Mouse (Mus musculus) intestine, embryonic 15.5 days (tissue): ENCODE data around the gene Zfp958. TPM values are rescaled to one million over a fixed set of nuclear protein-coding genes. Genes with fewer than 3 reads are reported as not detected.

Source experiments
- ATAC-seq: fragments of 200-750 bp; cut with Nextera tagmentation; 2 replicates; pipeline ENCODE4 v1.8.0; 2017; ENCODE audit warnings: moderate TSS enrichment, moderate library complexity
- H3K27ac ChIP-seq: fragments of 300-500 bp; sonication (generic); 2 replicates; pipeline ENCODE4 v1.5.1; 2015; ENCODE audit warnings: mild to moderate bottlenecking, inconsistent platforms
- H3K27me3 ChIP-seq: fragments of 300-500 bp; sonication (generic); replicated peaks from 2 replicates; pipeline ENCODE4 v1.6.1; 2015; ENCODE audit warnings: inconsistent platforms
- H3K36me3 ChIP-seq: fragments of 300-500 bp; sonication (generic); 2 replicates; pipeline ENCODE4 v1.6.1; 2015; ENCODE audit warnings: inconsistent platforms
- H3K4me1 ChIP-seq: fragments of 300-500 bp; sonication (generic); replicated peaks from 2 replicates; pipeline ENCODE4 v1.6.1; 2015; ENCODE audit warnings: inconsistent platforms
- H3K4me2 ChIP-seq: fragments of 300-500 bp; sonication (generic); replicated peaks from 2 replicates; pipeline ENCODE4 v1.6.1; 2015; ENCODE audit warnings: mild to moderate bottlenecking, inconsistent platforms
- H3K4me3 ChIP-seq: fragments of 300-500 bp; sonication (generic); replicated peaks from 2 replicates; pipeline ENCODE4 v1.5.1; 2015; ENCODE audit warnings: inconsistent platforms
- H3K9ac ChIP-seq: fragments of 300-500 bp; sonication (generic); 2 replicates; pipeline ENCODE4 v1.6.1; 2015; ENCODE audit warnings: inconsistent platforms
- H3K9me3 ChIP-seq: fragments of 300-500 bp; sonication (generic); 2 replicates; pipeline ENCODE4 v1.6.1; 2016; ENCODE audit warnings: inconsistent platforms
- WGBS: fragments of 180-500 bp; shearing (Covaris S2); methylation state at CpG from one replicate; pipeline ENCODE4 v1.1.7; 2015; 5-methylcytosine and 5-hydroxymethylcytosine counted together
- polyA plus RNA-seq: library from polyadenylated mRNA; unstranded; fragments of >200 nt; fragmentation: Nextera tagmentation; extraction: Ambion mirVana; gene quantifications from 2 replicates; pipeline ENCODE4 v1.2.1, GENCODE M21; 2015

Gene Zfp958
- polyA plus RNA-seq, 1 experiment from 2014 or later, result 12.3 TPM

- Histone ChIP-seq H3K4me2 (no peak overlapping the region), H3K4me1 (no peaks in the 10 kb centered on the region), H3K36me3 (no peaks in the 10 kb centered on the region), H3K27ac (no peak overlapping the region), H3K4me3 (no peak overlapping the region), H3K27me3 (no peaks in the 10 kb centered on the region), H3K9ac (no peak overlapping the region), H3K9me3 (no peaks in the 10 kb centered on the region)
- ATAC-seq, result no peak
- WGBS, result 83% methylated on average over 17 of the region's 17 CpGs
Observed at GRCm38 (mm10) chr8:4675191-4676003, 62.4 kb downstream of the Zfp958 start.

GRCm38 (mm10) chr8:4676586-4676985, 63.6 kb downstream of the Zfp958 start:
- Histone ChIP-seq H3K4me2 (peak overlapping the region; percentile 72), H3K4me3 (0 out of 2 replicates have a peak overlapping the region, but pooled peaks have one; percentile 70), H3K4me1 (no peaks in the 10 kb centered on the region), H3K36me3 (no peaks in the 10 kb centered on the region), H3K9me3 (no peaks in the 10 kb centered on the region), H3K27me3 (no peaks in the 10 kb centered on the region), H3K27ac (no peak overlapping the region), H3K9ac (no peak overlapping the region)
- ATAC-seq, result no peak
- WGBS, result 80% methylated on average over 7 of the region's 7 CpGs

GRCm38 (mm10) chr8:4677265-4678217, 64.6 kb downstream of the Zfp958 start:
- peak overlapping the region; percentile 70 for H3K4me3 ChIP-seq
- H3K9me3 ChIP-seq, result no peaks in the 10 kb centered on the region
- H3K36me3 ChIP-seq, result no peaks in the 10 kb centered on the region
- peak overlapping the region; percentile 72 for H3K4me2 ChIP-seq
- ATAC-seq, result peak; percentile 96
- H3K27ac ChIP-seq, result peak overlapping the region; percentile 99
- no peaks in the 10 kb centered on the region for H3K4me1 ChIP-seq
- peak overlapping the region; percentile 72 for H3K9ac ChIP-seq
- WGBS, result under 1% methylated on average over 72 of the region's 72 CpGs
- H3K27me3 ChIP-seq, result no peaks in the 10 kb centered on the region

DNA sequence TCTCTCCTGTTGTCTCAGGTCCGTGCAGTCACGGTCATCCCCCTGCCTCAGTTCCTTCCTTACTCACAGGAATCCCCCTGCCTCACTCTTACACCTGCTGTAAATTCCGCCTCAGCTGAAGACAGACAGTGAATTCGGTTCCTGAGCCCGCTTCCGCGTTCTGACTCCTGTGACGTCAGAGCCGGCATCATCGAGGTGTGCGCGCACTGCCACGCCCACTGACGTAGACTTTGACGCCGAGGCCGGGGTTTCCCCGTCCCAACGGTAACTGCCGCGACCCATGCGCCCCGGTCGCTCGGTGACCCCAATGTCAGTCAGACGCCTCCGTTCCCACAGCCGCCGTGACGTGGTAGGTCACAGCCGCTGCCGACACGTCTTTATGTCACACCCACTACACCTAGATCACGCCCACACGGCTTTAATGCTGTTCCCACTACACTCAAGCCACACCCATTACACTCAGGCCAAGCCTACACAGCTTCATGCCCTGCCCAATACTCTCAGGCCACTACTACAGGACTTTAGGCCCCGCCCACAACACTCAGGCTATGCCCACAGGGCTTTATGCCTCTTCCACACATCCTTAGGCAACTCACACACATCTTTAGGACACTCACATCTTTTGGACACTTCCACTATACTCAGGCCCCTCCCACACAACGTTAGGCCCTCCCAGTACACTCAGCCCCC, 65.4 kb downstream of the Zfp958 start:
- Histone ChIP-seq H3K27ac (peak overlapping the region; percentile 99), H3K4me3 (peak overlapping the region; percentile 70), H3K4me2 (peak overlapping the region; percentile 55), H3K36me3 (no peaks in the 10 kb centered on the region), H3K9ac (peak overlapping the region; percentile 62), H3K27me3 (no peaks in the 10 kb centered on the region), H3K9me3 (no peaks in the 10 kb centered on the region), H3K4me1 (no peaks in the 10 kb centered on the region)
- peak; percentile 74 for ATAC-seq
- WGBS, result under 1% methylated on average over 37 of the region's 37 CpGs

GRCm38 (mm10) chr8:4678908-4679545, 66.1 kb downstream of the Zfp958 start:
- Histone ChIP-seq H3K27me3 (no peaks in the 10 kb centered on the region), H3K9me3 (no peaks in the 10 kb centered on the region), H3K4me2 (peak overlapping the region; percentile 55), H3K36me3 (no peaks in the 10 kb centered on the region), H3K4me3 (peak overlapping the region; percentile 70), H3K9ac (no peak overlapping the region), H3K4me1 (no peaks in the 10 kb centered on the region), H3K27ac (peak overlapping the region; percentile 99; the same call in 1 of the 2 replicates)
- no peak for ATAC-seq
- WGBS, result 86% methylated on average over 8 of the region's 8 CpGs

GRCm38 (mm10) chr8:4679796-4680195, 66.8 kb downstream of the Zfp958 start:
- H3K9me3 ChIP-seq, result no peaks in the 10 kb centered on the region
- no peak overlapping the region for H3K4me2 ChIP-seq
- no peaks in the 10 kb centered on the region for H3K27me3 ChIP-seq
- H3K27ac ChIP-seq, result no peak overlapping the region
- H3K4me1 ChIP-seq, result no peaks in the 10 kb centered on the region
- no peak overlapping the region for H3K9ac ChIP-seq
- no peak overlapping the region for H3K4me3 ChIP-seq
- WGBS, result 96% methylated on average over 3 of the region's 3 CpGs
- no peaks in the 10 kb centered on the region for H3K36me3 ChIP-seq
- no peak for ATAC-seq

Other genes with a start within 250 kb of the Zfp958 start
- gene Cers4, start 120.1 kb upstream of the Zfp958 start, polyA plus RNA-seq, result 18.3 and 19.2 TPM in 2 replicates
- 58.7 and 69.6 TPM in 2 replicates for gene Shcbp1, start 166.4 kb downstream of the Zfp958 start, polyA plus RNA-seq